Mouse (Mus musculus) gastrocnemius, postnatal 25 days (tissue): ENCODE measurements around the gene Olfr1252. TPM values are rescaled to one million over a fixed set of nuclear protein-coding genes. Genes with fewer than 3 reads are reported as not detected.

Experiments used
- DNase-seq: peaks from one replicate; pipeline ENCODE4 v3.0.0; 2022
- long read RNA-seq, 2 experiments: library from polyadenylated mRNA; stranded (forward); transcript quantifications; one replicate each; pipeline ENCODE4 v2.0.0; 2021
- total RNA-seq, 2 experiments: library from RNA; stranded (reverse); gene quantifications; 1 replicate in 1 of 2; 2 replicates in 1 of 2; pipeline ENCODE4 v1.2.3; 2021

The Olfr1252 gene
- not detected for total RNA-seq
- long read RNA-seq, experiment 1 = 0 reads
- long read RNA-seq, experiment 2 = 0 reads

GRCm38 (mm10) chr2:89724912-89725311, at the start of gene Olfr1252:
Olfr1252 (minus strand) TSS chr2:89725012.
- no peak for DNase-seq

GRCm38 (mm10) chr2:89756990-89757389, 32.2 kb upstream of the Olfr1252 start, which contains the start of gene Olfr1253:
Olfr1253 (minus strand) TSS chr2:89757090.
- no peak for DNase-seq

DNA sequence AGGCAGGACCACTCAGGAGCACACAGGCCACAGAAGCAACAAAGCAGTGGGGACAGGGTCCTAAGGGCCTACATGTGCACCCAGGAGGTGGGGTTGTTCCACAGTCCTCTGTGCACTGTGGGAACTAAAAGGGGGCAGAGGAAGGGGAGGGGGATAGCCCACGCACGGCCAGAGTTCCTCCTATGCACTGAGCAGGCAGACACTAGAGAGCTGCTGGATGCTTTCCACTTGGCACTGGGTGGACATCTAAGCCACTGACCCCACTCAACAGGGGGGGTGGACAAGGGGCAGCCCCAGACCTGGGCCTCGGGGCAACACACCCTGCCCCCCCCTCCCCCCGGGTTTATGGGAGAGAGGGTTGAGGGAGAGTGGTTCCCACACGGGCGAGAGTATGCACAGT, 32.8 kb downstream of the Olfr1252 start:
- no peak for DNase-seq

GRCm38 (mm10) chr2:89671836-89672235, 53.0 kb downstream of the Olfr1252 start, which contains the start of gene Olfr1251:
Olfr1251 (minus strand) TSS chr2:89671936.
- DNase-seq = no peak

Other genes starting within 250 kb of the Olfr1252 start
- not detected for gene Olfr1241, start 237.9 kb downstream of the Olfr1252 start, total RNA-seq
- not detected for gene Olfr1242, start 226.7 kb downstream of the Olfr1252 start, total RNA-seq
- not detected for gene Olfr1243, start 193.5 kb downstream of the Olfr1252 start, total RNA-seq
- not detected for gene Olfr1245, start 146.6 kb downstream of the Olfr1252 start, total RNA-seq
- gene Olfr1246, start 131.9 kb downstream of the Olfr1252 start, total RNA-seq = not detected
- gene Olfr1247, start 110.9 kb downstream of the Olfr1252 start, total RNA-seq = under 1 TPM; 0.05 TPM
- not detected for gene Olfr1248, start 106.8 kb downstream of the Olfr1252 start, total RNA-seq
- not detected for gene Olfr1249, start 90.0 kb downstream of the Olfr1252 start, total RNA-seq
- gene Olfr1250, start 63.5 kb downstream of the Olfr1252 start, total RNA-seq = not detected
- gene Olfr1251, start 53.1 kb downstream of the Olfr1252 start, total RNA-seq = not detected
- gene Olfr1253, start 32.1 kb upstream of the Olfr1252 start, total RNA-seq = not detected
- not detected for gene Olfr1254, start 68.6 kb upstream of the Olfr1252 start, total RNA-seq
- gene Olfr1255, start 87.0 kb upstream of the Olfr1252 start, total RNA-seq = not detected
- not detected for gene Olfr1256, start 116.5 kb upstream of the Olfr1252 start, total RNA-seq
- not detected for gene Olfr48, start 123.2 kb upstream of the Olfr1252 start, total RNA-seq
- not detected for gene Olfr1257, start 153.4 kb upstream of the Olfr1252 start, total RNA-seq
- gene Olfr1258, start 202.3 kb upstream of the Olfr1252 start, total RNA-seq = not detected
- not detected for gene Olfr1259, start 223.7 kb upstream of the Olfr1252 start, total RNA-seq
- not detected for gene Olfr1260, start 249.3 kb upstream of the Olfr1252 start, total RNA-seq